Comparison of ENCODE assay signal across 31 mouse cellular contexts in the genomic region with DNA sequence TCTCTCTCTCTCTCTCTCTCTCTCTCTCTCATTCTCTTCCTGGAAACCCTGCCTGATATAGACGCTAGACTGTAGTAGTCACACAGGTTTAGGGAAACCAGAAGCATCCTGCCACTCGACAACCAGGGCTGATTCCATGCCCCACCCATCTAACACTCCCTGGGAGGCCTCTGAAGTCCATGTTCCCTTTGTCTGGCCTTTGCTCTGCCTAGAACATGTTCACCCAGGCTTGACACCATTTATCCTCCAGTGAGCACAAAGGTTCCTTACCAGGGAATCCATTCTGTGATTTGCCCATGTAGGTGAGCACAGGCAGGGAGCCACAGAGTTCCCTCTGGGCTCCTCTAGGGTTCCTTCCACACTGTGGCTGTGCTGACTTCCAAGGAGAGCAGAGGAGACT. TPM values are rescaled to one million over a fixed set of nuclear protein-coding genes. Genes with fewer than 3 reads are reported as not detected.
ATAC-seq and TF ChIP-seq lines count a peak whose summit lies in the region.
"Had no signal": no experiment of that assay in that cellular context is flagged by ENCODE, and none has a peak within 500 bp of the region (broad histone marks: within the 10 kb centered on the region; RNA-seq: fewer than 3 reads in every experiment).

No protein-coding gene starts in this region.

- WGBS in intestine, embryonic 15.5 days, result 51% methylated on average over 2 of the region's 2 CpGs
- 51% methylated on average over 2 of the region's 2 CpGs for WGBS in intestine, embryonic 16.5 days
- WGBS in kidney, embryonic 16.5 days, result 30% methylated on average over 1 of the region's 2 CpGs
- WGBS in small intestine, adult 2 months, result 16% methylated on average over 2 of the region's 2 CpGs

- no peak; the same call in 1 of the 2 replicates for TF ChIP-seq POLR2A in small intestine, adult 2 months (IDR thresholded peaks at IDR 0.05; ENCODE audit: low read depth, low read length)

- H3K27me3 ChIP-seq in intestine, embryonic 15.5 days (replicated peaks), result no peaks in the 10 kb centered on the region
- H3K27me3 ChIP-seq in intestine, embryonic 16.5 days (replicated peaks; ENCODE audit: control insufficient read depth, insufficient read depth, low read length), result no peaks in the 10 kb centered on the region
- H3K27me3 ChIP-seq in kidney, embryonic 16.5 days (ENCODE audit: insufficient read depth, low read length), result no peaks in the 10 kb centered on the region
- no peaks in the 10 kb centered on the region for H3K27me3 ChIP-seq in small intestine, adult 2 months (ENCODE audit: control insufficient read depth, insufficient read depth, low read length)
- H3K27me3 ChIP-seq: heart, embryonic 13.5 days; hindbrain, embryonic 15.5 days; limb, embryonic 13.5 days; lung, embryonic 15.5 days; neural tube, embryonic 12.5 days had no signal

- H3K9me3 ChIP-seq in intestine, embryonic 15.5 days, result no peaks in the 10 kb centered on the region
- no peaks in the 10 kb centered on the region for H3K9me3 ChIP-seq in intestine, embryonic 16.5 days (ENCODE audit: control insufficient read depth, low read length)
- H3K9me3 ChIP-seq in kidney, embryonic 16.5 days (ENCODE audit: low read length), result no peaks in the 10 kb centered on the region; the same call in 1 of the 2 replicates
- H3K9me3 ChIP-seq: hindbrain, embryonic 15.5 days had no signal

- TF ChIP-seq CTCF in small intestine, adult 2 months (IDR thresholded peaks at IDR 0.05; ENCODE audit: extremely low read depth, insufficient read length, insufficient replicate concordance, low read depth, low read length), result no peak

- H3K4me2 ChIP-seq in intestine, embryonic 15.5 days (replicated peaks), result no peak overlapping the region
- peak overlapping the region; percentile 9; the same call in 1 of the 2 replicates for H3K4me2 ChIP-seq in intestine, embryonic 16.5 days (ENCODE audit: low read depth, low read length)
- H3K4me2 ChIP-seq in kidney, embryonic 16.5 days (replicated peaks; ENCODE audit: low read depth, low read length), result no peak overlapping the region
- H3K4me2 ChIP-seq: embryonic facial prominence, embryonic 12.5 days; heart, embryonic 13.5 days; hindbrain, embryonic 15.5 days; limb, embryonic 13.5 days; liver, embryonic 11.5 days; lung, embryonic 15.5 days; midbrain, embryonic 11.5 days; neural tube, embryonic 12.5 days had no signal

- no peaks in the 10 kb centered on the region for H3K4me1 ChIP-seq in intestine, embryonic 15.5 days (replicated peaks)
- H3K4me1 ChIP-seq in intestine, embryonic 16.5 days (ENCODE audit: control insufficient read depth, insufficient read depth, low read length), result no peaks in the 10 kb centered on the region; the same call in 1 of the 2 replicates
- peaks cover 2% of the 10 kb centered on the region; the same call in 1 of the 2 replicates for H3K4me1 ChIP-seq in kidney, embryonic 16.5 days (ENCODE audit: insufficient read depth, low read length)
- peaks cover 17% of the 10 kb centered on the region; the same call in 1 of the 2 replicates for H3K4me1 ChIP-seq in small intestine, adult 2 months (ENCODE audit: control insufficient read depth, insufficient read depth, insufficient read length, low read length)
- H3K4me1 ChIP-seq: embryonic facial prominence, embryonic 12.5 days; forebrain, embryonic 10.5 days; hindbrain, embryonic 10.5 days; hindbrain, embryonic 15.5 days; limb, embryonic 13.5 days; lung, embryonic 15.5 days; neural tube, embryonic 12.5 days had no signal

- no peaks in the 10 kb centered on the region for H3K36me3 ChIP-seq in intestine, embryonic 15.5 days
- no peaks in the 10 kb centered on the region for H3K36me3 ChIP-seq in intestine, embryonic 16.5 days (ENCODE audit: control insufficient read depth, insufficient read depth, low read length)
- no peaks in the 10 kb centered on the region for H3K36me3 ChIP-seq in kidney, embryonic 16.5 days (ENCODE audit: insufficient read depth, low read length)
- H3K36me3 ChIP-seq in small intestine, adult 2 months (ENCODE audit: control insufficient read depth, insufficient read depth, low read length), result peaks cover 14% of the 10 kb centered on the region
- H3K36me3 ChIP-seq: embryonic facial prominence, embryonic 12.5 days; forebrain, embryonic 10.5 days; heart, embryonic 13.5 days; hindbrain, embryonic 10.5 days; hindbrain, embryonic 15.5 days; limb, embryonic 13.5 days; lung, embryonic 15.5 days; neural tube, embryonic 12.5 days had no signal

- no peak overlapping the region for H3K27ac ChIP-seq in intestine, embryonic 15.5 days
- H3K27ac ChIP-seq in intestine, embryonic 16.5 days (ENCODE audit: low read length), result no peak overlapping the region
- H3K27ac ChIP-seq in kidney, embryonic 16.5 days (ENCODE audit: low read length), result no peak overlapping the region
- H3K27ac ChIP-seq in small intestine, adult 2 months (ENCODE audit: insufficient read depth, low read depth, low read length), result peak overlapping the region; percentile 98
- H3K27ac ChIP-seq: embryonic facial prominence, embryonic 12.5 days; forebrain, embryonic 10.5 days; gastrocnemius, adult 2 months; heart, adult 2 months; heart, embryonic 13.5 days; hindbrain, embryonic 10.5 days; hindbrain, embryonic 15.5 days; layer of hippocampus, adult 2 months; limb, embryonic 13.5 days; lung, embryonic 15.5 days; neural tube, embryonic 12.5 days had no signal

- no peak overlapping the region for H3K4me3 ChIP-seq in intestine, embryonic 15.5 days (replicated peaks)
- H3K4me3 ChIP-seq in intestine, embryonic 16.5 days (ENCODE audit: low read length), result no peak overlapping the region
- no peak overlapping the region for H3K4me3 ChIP-seq in kidney, embryonic 16.5 days (ENCODE audit: low read length)
- H3K4me3 ChIP-seq in small intestine, adult 2 months (ENCODE audit: low read depth, low read length), result peak overlapping the region; percentile 71
- H3K4me3 ChIP-seq: embryonic facial prominence, embryonic 12.5 days; forebrain, embryonic 10.5 days; gastrocnemius, adult 2 months; heart, adult 2 months; heart, embryonic 13.5 days; hindbrain, embryonic 10.5 days; hindbrain, embryonic 15.5 days; layer of hippocampus, adult 2 months; limb, embryonic 13.5 days; lung, embryonic 15.5 days; myocyte; neural tube, embryonic 12.5 days had no signal

- ATAC-seq in intestine, embryonic 15.5 days, result peak; percentile 74
- ATAC-seq in intestine, embryonic 16.5 days, result peak; percentile 64
- peak; percentile 39; the same call in 1 of the 2 replicates for ATAC-seq in kidney, embryonic 16.5 days (ENCODE audit: low FRiP score, low TSS enrichment)
- ATAC-seq in erythroid progenitor cell, adult 5-6 weeks (replicated peaks; ENCODE audit: low FRiP score, poor library complexity, severe bottlenecking), result no peak
- no peak for ATAC-seq in activated CD4-positive, CD25-positive, alpha-beta regulatory T cell, adult 4 months
- ATAC-seq: forebrain, embryonic 16.5 days; inflammation-experienced regulatory T-cells, adult 6 months; midbrain, embryonic 16.5 days had no signal

- H3K9ac ChIP-seq in intestine, embryonic 15.5 days, result no peak overlapping the region
- H3K9ac ChIP-seq in intestine, embryonic 16.5 days (ENCODE audit: low read depth, low read length), result no peak overlapping the region
- H3K9ac ChIP-seq in kidney, embryonic 16.5 days (replicated peaks; ENCODE audit: low read length), result no peak overlapping the region
- H3K9ac ChIP-seq: embryonic facial prominence, embryonic 12.5 days; heart, embryonic 13.5 days; hindbrain, embryonic 15.5 days; limb, embryonic 13.5 days; lung, embryonic 15.5 days; neural tube, embryonic 12.5 days had no signal

RNA-seq across cellular contexts. Expression of gene Guca2b, which starts 0.5 kb away (rescaled TPM):
- 37.5 and 60.8 TPM in 2 replicates for polyA plus RNA-seq in intestine, embryonic 15.5 days (2015; fragmentation: Nextera tagmentation; extraction: Ambion mirVana)
- 93.8 and 157 TPM in 2 replicates for polyA plus RNA-seq in intestine, embryonic 16.5 days (2015; fragmentation: Nextera tagmentation; extraction: Ambion mirVana)
- polyA plus RNA-seq in kidney, embryonic 16.5 days (2015; fragmentation: Nextera tagmentation; extraction: Ambion mirVana), result 4.1 and 6.0 TPM in 2 replicates
- polyA plus RNA-seq in small intestine, adult 2 months (2012; rRNA removed), result 420 and 2,057 TPM in 2 replicates
- not detected in 2 replicates for total RNA-seq in erythroid progenitor cell, adult 5-6 weeks (2015; ENCODE audit: low replicate concordance)
- not detected in 2 replicates for total RNA-seq in erythroid progenitor cell, adult 5-6 weeks (2017; ENCODE audit: low replicate concordance)
- polyA plus RNA-seq in activated CD4-positive, CD25-positive, alpha-beta regulatory T cell, adult 4 months (2017; shearing (Covaris generic)), result not detected
- total RNA-seq: adrenal gland, adult 2 months; gastrocnemius, adult 2 months; gastrocnemius, postnatal 4 days; heart, postnatal 10 days; layer of hippocampus, adult 2 months; layer of hippocampus, postnatal 25 days; left cerebral cortex, adult 8-10 months; left cerebral cortex, postnatal 36 days; megakaryocyte, adult 5-6 weeks had no signal
- polyA plus RNA-seq: adrenal gland, adult 2 months; embryonic facial prominence, embryonic 12.5 days; forebrain, embryonic 10.5 days; forebrain, embryonic 16.5 days; heart, embryonic 13.5 days; hindbrain, embryonic 10.5 days; hindbrain, embryonic 15.5 days; inflammation-experienced regulatory T-cells, adult 6 months; limb, embryonic 13.5 days; lung, embryonic 15.5 days; midbrain, embryonic 11.5 days; midbrain, embryonic 16.5 days; myocyte; neural tube, embryonic 12.5 days; stomach, embryonic 14.5 days had no signal

RNA-seq across cellular contexts. Expression of gene Guca2a, which starts 20.7 kb away (rescaled TPM):
- 175 and 231 TPM in 2 replicates for polyA plus RNA-seq in intestine, embryonic 15.5 days (2015; fragmentation: Nextera tagmentation; extraction: Ambion mirVana)
- 362 and 472 TPM in 2 replicates for polyA plus RNA-seq in intestine, embryonic 16.5 days (2015; fragmentation: Nextera tagmentation; extraction: Ambion mirVana)
- 11.4 and 13.4 TPM in 2 replicates for polyA plus RNA-seq in kidney, embryonic 16.5 days (2015; fragmentation: Nextera tagmentation; extraction: Ambion mirVana)
- 58.4 and 1,324 TPM in 2 replicates for polyA plus RNA-seq in small intestine, adult 2 months (2012; rRNA removed)
- not detected in 2 replicates for total RNA-seq in erythroid progenitor cell, adult 5-6 weeks (2015; ENCODE audit: low replicate concordance)
- total RNA-seq in erythroid progenitor cell, adult 5-6 weeks (2017; ENCODE audit: low replicate concordance), result not detected in 2 replicates
- polyA plus RNA-seq in activated CD4-positive, CD25-positive, alpha-beta regulatory T cell, adult 4 months (2017; shearing (Covaris generic)), result not detected
- total RNA-seq: adrenal gland, adult 2 months; gastrocnemius, adult 2 months; gastrocnemius, postnatal 4 days; heart, adult 2 months; heart, postnatal 10 days; layer of hippocampus, adult 2 months; layer of hippocampus, postnatal 25 days; left cerebral cortex, postnatal 36 days; megakaryocyte, adult 5-6 weeks had no signal
- polyA plus RNA-seq: adrenal gland, adult 2 months; embryonic facial prominence, embryonic 12.5 days; forebrain, embryonic 10.5 days; forebrain, embryonic 16.5 days; heart, embryonic 13.5 days; hindbrain, embryonic 10.5 days; hindbrain, embryonic 15.5 days; inflammation-experienced regulatory T-cells, adult 6 months; limb, embryonic 13.5 days; lung, embryonic 15.5 days; midbrain, embryonic 11.5 days; midbrain, embryonic 16.5 days; myocyte; neural tube, embryonic 12.5 days; stomach, embryonic 14.5 days had no signal

Comparison
In these comparisons a context has a peak if more than half of its experiments do, and no peak if none do; other contexts are left out.
1. ATAC-seq: peak in intestine, embryonic 15.5 days (single experiment), intestine, embryonic 16.5 days (single experiment) and kidney, embryonic 16.5 days (single experiment); none in erythroid progenitor cell, adult 5-6 weeks (single experiment) and activated CD4-positive, CD25-positive, alpha-beta regulatory T cell, adult 4 months (single experiment).
2. RNA of gene Guca2a, which starts 20.7 kb away (polyA plus RNA-seq): 58.4 to 1,324 TPM in small intestine, adult 2 months, 362 to 472 TPM in intestine, embryonic 16.5 days, 175 to 231 TPM in intestine, embryonic 15.5 days and 11.4 to 13.4 TPM in kidney, embryonic 16.5 days; not detected in activated CD4-positive, CD25-positive, alpha-beta regulatory T cell, adult 4 months; every median in the first group is over 10 times any median in the second.